Mouse (Mus musculus) layer of hippocampus, postnatal 10 days (tissue): ENCODE results near the gene Fbxl13. TPM values are rescaled to one million over a fixed set of nuclear protein-coding genes. Genes with fewer than 3 reads are reported as not detected.

Experiments used
- DNase-seq, 2 experiments: peaks; one replicate each; pipeline ENCODE4 v3.0.0; 2021; ENCODE audit warnings: low spot score in 2 of 2
- long read RNA-seq: library from polyadenylated mRNA; stranded (forward); transcript quantifications from one replicate; pipeline ENCODE4 v2.0.0, GENCODE M21; 2023
- total RNA-seq, 2 experiments: library from RNA; stranded (reverse); gene quantifications; 2 replicates each; pipeline ENCODE4 v1.2.3; 2021

Gene Fbxl13
- total RNA-seq: under 1 TPM; 0.36 to 0.78 TPM
- long read RNA-seq: 0 reads

DNA sequence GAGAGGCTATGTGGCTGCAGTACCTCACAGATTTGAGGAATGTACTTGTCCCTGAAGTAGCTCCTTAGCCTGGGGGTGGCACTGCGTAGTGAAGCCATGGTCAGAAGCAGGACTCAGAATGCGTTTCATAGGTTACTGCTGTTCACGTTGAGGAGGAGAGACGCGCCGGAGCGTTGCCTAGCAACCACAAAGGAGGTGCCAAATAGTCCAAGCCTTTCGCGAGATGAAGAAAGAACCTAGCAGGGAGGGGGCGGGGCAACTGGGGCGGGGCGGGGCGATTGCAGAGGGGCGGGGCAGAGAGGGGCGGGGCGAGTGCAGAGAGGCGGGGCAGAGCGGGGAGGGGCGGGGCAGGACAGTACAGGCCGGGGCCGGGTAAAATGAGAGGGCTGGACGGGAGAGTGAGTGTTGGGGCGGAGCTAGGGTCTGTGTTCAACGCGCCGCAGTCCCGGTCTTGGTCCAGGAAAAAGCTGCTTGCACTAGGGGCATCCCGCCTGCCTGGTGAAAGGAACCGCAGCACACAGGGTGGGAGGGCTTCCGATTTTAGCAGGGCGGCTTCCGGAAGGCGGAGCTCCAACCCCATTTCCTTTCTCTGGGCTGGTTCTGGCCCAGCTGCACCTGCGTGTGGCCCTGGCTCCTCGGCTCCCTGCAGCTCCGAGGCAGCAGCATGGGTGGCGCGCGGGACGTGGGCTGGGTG lies at the start of gene Fbxl13, which contains the start of gene Armc10:
Fbxl13 (minus strand) TSS at position 196 of the 694 bp plus-strand sequence.
Armc10 (plus strand) TSS at position 375 of the 694 bp plus-strand sequence.
- DNase-seq: peak; percentile 77 to 83

GRCm38 (mm10) chr5:21694854-21695490 lies 49.5 kb upstream of the Fbxl13 start:
- no peak for DNase-seq

DNA sequence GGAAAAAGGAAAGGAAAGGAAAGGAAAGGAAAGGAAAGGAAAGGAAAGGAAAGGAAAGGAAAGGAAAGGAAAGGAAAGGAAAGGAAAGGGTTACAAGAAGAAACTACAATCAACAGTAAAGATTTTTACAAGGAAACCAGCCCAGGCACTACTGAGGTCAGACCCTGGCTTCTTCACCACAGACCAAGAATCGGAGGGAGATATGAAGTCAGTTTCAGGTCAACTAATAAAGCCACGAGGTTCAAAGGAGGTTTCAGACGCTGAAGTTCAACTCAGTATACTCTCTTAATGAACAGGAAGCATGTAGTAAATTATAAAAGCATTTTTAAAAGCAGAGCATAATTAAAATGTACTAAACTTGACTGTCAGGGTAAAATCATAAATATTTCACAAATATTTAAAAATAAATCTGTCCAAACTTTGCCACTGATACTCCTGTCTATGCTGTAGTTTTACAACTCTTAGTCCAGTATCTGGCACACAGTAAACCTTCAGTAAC lies 48.0 kb upstream of the Fbxl13 start:
- DNase-seq: no peak

DNA sequence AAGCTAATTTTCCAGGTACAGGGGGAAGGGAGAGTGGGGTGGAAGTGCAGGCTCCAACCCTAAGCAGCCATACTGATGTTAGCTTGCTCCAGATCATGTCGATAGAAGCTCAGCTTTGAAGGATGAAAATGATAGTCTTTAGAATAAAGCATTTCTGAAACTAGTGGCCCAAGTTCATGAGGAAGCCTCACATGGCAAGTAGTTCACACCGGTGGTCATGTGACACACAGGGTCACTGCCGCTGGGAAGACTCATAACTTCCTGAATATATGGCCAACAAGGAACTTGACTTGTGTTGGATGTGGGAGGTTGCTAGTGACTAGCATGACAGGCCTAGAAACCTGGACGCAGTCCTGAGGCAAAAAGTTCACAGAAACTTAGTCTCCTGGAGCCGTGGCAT lies 46.8 kb upstream of the Fbxl13 start:
- no peak for DNase-seq

- peak in 1 of 2 experiments; percentile 14 for DNase-seq
Observed at GRCm38 (mm10) chr5:21687042-21687441, 41.6 kb upstream of the Fbxl13 start.

- no peak for DNase-seq
Observed at GRCm38 (mm10) chr5:21685001-21685400, 39.6 kb upstream of the Fbxl13 start.

DNA sequence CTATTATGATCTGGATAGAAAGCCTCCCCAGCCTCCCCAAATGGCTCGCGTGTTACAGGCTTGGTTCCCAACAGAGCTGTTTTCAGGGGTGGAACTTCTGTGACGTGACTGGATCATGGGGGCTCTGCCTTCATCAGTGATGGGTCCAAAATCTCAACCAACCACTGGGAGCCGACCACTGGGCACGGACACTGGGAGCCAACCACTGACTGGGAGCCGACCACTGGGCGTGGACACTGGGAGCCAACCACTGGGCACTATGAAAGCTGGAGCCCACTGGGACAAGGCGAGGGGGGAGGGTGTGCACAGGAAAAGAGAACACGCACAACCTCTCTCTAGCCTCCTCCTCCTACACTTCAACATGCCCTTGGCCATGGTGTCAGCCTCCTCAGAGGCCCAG lies 38.4 kb upstream of the Fbxl13 start:
- no peak for DNase-seq

DNA sequence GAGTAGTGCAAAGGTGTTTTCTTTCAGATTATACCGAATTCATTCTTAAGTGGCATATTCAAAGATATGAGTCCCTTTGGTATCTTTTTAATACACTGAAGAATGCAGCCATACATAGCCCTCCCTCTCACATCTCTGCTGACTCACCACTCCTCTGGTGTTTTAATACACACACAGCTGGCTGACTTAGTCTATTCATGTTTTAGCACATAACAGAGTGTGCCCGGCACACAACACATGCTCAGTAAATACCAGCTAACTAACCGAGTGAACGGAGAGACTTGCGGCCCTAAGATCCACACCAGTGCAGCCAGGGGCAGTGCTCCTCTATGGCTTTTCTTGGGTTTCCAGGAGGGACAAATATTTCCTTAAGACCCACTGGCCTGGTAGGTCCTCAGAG lies 35.5 kb upstream of the Fbxl13 start:
- DNase-seq: no peak

DNA sequence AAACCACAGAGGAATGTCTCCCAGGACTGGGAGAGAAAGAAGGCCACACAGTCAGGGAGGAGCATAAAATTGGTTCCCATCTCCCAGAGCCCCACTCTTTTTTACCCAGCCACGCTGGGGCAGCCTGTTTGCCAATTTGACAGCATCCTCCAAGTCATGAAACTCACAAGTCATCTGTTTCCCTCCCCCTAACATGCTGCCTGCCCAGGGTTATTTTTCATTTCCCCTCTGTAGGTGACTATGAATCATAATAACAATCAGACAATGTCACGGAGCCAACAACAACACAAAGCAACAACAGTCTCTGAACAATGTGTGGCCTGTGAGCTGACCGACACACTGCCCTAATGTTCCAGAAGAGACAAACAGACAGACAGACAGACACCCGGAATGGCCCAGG lies 34.6 kb upstream of the Fbxl13 start:
- no peak for DNase-seq

DNA sequence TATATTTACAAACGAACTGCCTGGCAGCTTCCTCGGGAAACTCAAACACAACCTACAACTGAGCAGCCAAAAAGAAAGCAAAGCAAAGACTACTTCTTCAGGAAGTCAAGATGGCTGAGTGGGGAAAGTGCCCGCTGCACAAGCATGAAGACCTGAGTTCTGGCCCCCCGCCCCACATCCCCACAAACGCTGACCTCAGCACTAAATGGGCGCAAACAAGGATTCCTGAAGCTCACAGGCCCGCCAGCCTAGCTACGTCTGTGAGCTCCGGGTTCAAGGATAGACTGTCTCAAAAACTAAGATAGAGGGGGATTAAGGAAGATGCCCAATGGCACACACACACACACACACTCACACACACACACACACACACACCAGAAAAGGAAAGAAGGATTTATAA lies 32.9 kb upstream of the Fbxl13 start:
- DNase-seq: no peak

GRCm38 (mm10) chr5:21677939-21678338 lies 32.5 kb upstream of the Fbxl13 start:
- DNase-seq: peak in 1 of 2 experiments; percentile 35

DNA sequence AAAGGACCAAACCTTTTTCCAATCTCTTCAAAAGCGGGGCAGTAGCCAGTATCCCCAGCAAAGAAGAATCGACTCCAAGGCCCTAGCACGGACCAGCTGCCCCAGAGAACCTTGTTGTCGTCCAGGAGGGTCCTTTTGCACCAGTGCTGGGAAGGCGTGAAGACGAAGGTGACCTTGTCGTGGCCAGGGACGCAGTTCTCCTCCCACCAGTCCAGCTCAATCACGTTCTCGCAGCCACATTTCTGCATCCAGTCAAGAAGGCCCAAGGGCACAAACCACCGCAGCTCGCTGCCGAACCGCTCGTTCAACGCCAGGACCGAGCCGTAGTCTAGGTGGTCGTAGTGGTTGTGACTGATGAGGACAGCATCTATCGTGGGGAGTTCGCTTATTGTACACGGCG lies 30.1 kb upstream of the Fbxl13 start:
- no peak for DNase-seq

- no peak for DNase-seq
Observed at GRCm38 (mm10) chr5:21675019-21675418, 29.6 kb upstream of the Fbxl13 start.

DNA sequence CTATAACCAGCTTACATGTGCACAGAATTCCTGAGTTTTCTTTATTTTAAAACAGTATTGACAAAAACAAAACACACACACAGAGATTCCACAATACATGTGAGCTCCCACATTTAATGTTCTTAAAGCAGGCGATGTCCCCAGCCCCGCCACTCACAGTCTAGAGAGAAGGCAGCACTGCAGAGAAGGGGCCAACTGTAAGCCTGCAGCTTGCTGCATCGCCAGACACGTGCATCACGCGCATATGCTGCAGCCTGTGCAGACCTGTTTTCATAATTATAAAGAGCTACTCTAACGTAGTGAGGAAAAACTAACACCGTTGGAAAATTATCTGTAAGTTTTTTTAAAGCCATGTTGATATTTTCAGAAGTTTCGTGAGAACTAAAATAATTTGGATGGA lies 28.3 kb upstream of the Fbxl13 start:
- DNase-seq: no peak

DNA sequence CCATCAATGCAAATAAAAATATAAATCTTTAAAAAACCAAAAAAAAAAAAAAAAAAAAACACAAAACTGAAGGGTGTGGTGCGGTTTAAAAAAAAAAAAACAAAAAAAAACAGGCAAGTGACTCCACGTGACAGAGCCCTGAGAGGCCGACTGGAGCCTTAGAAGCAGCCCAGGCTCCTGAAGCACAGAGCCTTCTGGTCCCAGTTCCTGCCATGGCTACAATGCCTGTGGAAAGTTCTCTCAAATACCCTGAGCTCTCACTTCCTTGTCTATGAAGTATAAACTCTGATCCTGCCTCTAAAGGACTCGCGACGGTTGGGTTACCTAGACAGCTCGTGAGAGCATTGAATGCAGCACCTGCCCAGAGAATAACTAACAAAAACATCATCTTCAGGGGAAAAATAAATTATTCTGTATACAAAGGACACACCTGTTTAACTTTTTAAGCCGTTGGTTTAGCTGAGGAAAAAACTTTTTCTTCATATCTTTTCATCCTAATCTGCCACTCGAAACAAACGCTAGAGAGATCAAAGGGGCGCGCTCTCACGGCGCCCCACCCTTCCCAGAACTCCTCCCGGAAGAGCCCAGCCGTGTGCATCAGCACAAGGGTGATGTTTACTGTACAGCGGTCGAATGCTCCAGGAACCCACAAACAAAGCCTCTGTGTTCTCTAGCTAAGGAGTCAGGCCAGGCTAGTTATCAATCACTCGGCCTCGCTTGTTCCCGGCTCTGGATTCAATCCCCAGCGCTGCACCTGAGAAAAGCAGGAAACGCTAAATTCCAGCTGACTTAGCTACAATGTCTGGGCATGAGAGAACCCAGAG lies 27.6 kb upstream of the Fbxl13 start:
- no peak for DNase-seq

GRCm38 (mm10) chr5:21669307-21669706 lies 23.9 kb upstream of the Fbxl13 start:
- no peak for DNase-seq

DNA sequence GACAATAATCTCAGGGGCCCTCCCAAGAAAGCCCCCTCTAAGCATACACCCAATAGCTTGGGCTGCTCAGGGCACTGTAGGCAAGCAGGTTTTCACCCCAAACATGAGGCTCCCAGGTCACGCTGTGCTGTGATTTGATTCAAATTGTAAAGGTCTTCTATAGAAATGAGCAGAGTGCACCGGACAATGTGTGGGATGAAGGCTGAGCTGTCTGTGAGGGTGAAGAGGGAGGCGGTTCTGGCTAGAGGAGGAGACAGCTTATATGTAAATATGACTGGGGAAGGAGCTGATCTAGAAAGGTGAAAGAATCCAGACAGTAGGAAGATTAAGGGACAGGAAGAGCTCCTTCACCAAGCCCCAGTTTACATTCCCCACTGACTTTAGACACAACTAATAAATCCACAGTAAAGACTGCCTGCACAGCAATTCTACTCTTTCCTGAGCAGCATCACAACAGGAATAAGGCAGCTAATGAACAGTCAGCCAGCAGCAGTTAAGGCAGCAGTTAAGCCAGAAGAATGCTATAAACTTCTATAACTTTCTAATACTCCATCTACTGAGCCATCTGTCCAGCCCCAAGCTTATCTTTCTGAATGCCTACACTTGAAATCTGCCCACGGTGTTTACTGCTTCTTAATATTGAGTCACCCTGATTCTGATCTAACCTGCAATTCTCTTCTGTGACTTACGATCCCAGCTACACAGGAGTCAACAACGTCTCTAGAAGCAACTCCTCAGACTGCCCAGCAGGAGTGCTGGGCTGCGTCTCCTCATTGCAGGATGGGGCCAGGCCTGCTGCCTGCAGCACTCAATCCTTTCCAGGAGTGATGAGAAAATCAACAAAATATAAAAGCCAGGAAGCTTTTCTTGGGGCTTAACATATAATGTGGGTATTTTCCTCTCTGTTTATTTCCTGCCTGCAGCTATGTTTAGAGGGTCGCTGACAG lies 22.0 kb upstream of the Fbxl13 start:
- no peak for DNase-seq

DNA sequence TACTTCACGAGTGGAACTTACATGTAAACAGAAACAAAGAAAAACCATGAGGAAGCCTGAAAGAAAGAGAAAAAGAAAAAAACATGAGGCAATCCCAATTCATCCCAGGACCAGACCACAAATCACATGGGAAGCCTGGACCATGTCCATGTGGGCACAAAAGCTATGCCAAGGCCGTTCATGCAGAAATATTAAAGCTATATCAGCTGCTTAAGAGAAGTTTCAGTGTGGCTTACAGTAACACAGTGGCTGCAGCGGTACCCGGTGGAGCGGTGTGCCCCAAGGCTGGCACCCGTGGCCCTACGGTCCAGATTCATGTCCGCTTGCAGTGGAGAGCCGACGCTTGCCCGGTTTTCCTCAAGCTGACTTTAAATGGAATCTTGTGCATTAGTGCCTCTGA lies 17.6 kb upstream of the Fbxl13 start:
- no peak for DNase-seq

GRCm38 (mm10) chr5:21660850-21661249 lies 15.4 kb upstream of the Fbxl13 start:
- no peak for DNase-seq

- DNase-seq: peak; percentile 86 to 88
Observed at GRCm38 (mm10) chr5:21658623-21659395, 13.4 kb upstream of the Fbxl13 start.
